Mouse (Mus musculus) common myeloid progenitor, adult 5-6 weeks (primary cell): ENCODE data around the gene Tet3. TPM values are rescaled to one million over a fixed set of nuclear protein-coding genes. Genes with fewer than 3 reads are reported as not detected.

Source experiments
- ATAC-seq: replicated peaks from 2 replicates; pipeline ENCODE4 v1.8.0; 2016; ENCODE audit warnings: low read depth, mild to moderate bottlenecking, moderate TSS enrichment, inconsistent platforms; ENCODE audit not compliant: poor library complexity, severe bottlenecking
- total RNA-seq: library from RNA; stranded (forward); fragments of 200-1000, 187-1606 nt; gene quantifications from 2 replicates; pipeline ENCODE4 v1.2.3, GENCODE M21; 2017

Tet3 gene
- total RNA-seq, 1 experiment from 2014 or later, result 24.2 TPM

DNA sequence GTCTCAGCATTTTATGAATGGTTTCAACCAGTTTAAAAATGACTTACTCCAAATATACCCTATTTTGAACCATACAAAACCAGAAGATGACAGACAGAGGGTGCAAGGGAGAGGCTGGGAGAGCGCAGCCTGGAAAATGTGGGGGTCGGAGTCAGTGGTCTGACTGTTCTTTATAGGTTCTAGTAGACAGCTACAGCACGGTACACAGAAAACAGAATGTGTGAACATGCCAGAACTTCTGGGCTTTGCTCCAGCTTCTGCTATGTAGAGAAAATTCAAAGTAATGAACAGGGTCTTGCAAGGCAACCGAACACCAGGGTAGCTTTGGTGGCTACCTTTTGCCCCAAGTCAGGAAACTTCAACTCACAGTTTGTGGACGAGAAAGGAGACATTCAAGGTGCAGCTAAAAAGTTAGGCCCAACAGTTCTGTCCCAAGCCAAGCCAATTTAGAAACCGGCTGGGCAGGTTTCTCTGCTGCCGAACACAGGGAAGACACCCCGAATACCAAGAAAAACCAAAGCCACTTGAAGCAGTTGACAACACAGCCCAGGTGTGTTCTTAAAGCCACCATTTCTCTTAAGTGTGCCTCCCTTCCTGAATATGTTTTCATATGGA is 66.6 kb downstream of the Tet3 start:
- ATAC-seq, result no peak

DNA sequence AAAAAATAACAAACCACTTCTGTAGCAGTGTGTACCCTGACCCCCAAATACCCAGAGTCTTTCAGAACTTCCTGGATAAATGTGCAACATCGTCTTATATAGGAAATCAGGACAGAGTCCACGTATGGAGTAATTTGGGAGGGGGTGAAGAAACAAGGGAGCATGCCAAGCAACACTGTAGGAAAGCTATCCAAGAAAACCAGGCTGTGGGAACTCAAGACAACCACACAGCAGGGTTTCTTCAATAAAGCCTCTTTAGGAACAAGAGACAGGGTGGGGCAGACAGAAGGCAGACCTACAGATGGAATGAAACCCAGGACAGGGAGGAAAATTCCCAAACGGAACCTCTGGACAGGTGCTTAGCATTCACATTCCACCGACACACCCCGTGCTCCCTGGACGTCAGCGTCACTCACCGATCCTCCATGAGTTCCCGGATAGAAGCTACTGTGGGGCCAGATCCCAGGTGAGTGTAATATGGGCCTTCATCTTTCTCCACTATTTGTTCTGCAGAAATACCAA is 73.3 kb downstream of the Tet3 start:
- no peak for ATAC-seq

- peak; percentile 96 for ATAC-seq
Measured at GRCm38 (mm10) chr6:83381510-83382491, 77.1 kb downstream of the Tet3 start.

GRCm38 (mm10) chr6:83373704-83374300 is 85.1 kb downstream of the Tet3 start:
- ATAC-seq, result no peak

GRCm38 (mm10) chr6:83371350-83371749 is 87.5 kb downstream of the Tet3 start:
- ATAC-seq, result no peak

DNA sequence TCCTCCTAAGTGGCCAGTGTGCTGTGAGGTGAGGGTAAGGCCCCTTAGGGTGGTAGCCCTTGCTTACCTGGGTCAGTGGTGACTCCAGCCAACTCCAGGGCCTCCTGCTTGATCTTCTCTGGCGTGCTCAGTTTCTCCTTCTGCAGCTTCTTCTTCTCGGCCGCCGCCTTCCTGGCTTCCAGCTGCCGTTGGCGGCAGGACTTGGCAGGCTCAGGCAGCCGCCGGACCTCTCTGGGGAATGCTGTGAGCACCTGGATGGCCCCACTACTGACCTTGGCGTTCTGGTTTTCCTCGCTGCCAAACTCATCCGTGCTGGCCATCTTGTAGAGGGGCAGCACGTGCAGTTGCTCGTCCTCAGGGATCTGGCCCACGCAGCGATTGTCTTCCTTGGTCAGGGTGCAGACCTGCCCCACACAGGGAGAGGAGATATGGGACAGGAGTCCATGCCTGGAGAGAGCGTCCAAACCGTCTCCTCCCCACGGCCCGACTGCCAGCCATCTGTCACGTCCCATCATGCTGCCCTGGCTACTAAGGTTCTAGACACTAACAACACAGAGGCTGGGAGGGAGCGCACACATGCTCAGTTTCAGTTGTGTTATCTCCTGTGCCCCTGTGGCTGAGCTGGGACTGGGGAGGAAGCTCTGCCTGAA is 88.4 kb downstream of the Tet3 start:
- ATAC-seq, result no peak

GRCm38 (mm10) chr6:83363075-83363474 is 95.8 kb downstream of the Tet3 start:
- no peak for ATAC-seq

GRCm38 (mm10) chr6:83361523-83362248 is 97.2 kb downstream of the Tet3 start:
- no peak for ATAC-seq

- no peak for ATAC-seq
Measured at GRCm38 (mm10) chr6:83357436-83357835, 101.4 kb downstream of the Tet3 start.

GRCm38 (mm10) chr6:83356569-83357138 is 102.2 kb downstream of the Tet3 start:
- peak; percentile 83 for ATAC-seq

DNA sequence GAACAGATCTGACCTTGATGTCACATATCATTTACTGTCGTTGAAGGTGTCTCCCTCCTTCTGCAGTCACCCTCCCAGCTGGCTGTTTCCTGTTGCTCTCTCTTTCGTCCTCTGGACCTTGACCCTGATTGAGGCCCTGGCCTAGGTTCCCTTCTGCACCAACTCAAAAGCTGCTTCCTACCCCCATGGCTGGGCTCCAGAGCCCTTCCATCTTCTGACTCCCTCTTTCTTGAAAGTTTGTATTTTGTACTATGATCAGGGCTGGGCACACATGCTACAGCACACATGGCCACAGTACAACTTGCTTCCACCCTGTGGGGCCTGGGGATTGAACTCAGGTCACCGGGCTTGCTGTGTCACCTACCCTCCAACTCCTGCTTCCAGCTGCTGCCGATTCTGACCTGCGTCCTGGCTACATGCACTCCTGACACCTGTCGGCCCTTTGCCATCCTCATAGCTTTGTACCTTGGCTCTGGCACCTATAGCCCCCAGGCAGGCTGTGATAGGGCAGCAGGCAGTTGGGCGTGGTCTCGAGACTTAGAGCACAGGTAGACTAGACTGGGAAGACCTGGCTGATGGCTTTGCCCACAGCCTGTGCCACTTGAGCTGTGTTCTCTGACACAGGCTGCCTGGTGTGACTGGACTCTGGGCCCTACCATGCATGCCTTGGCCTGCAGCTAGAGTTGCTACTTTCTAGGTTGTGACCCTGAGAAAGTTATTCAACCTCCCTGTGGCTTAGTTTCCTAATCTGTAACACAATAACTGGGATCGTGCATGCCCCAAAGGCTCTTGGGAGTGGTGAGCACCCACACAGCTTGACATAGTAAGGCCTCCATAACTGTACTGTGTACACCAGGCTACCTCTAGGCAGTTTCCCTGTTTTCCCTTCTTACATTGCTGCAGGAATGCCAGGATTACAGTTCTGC is 103.8 kb downstream of the Tet3 start:
- ATAC-seq, result no peak

DNA sequence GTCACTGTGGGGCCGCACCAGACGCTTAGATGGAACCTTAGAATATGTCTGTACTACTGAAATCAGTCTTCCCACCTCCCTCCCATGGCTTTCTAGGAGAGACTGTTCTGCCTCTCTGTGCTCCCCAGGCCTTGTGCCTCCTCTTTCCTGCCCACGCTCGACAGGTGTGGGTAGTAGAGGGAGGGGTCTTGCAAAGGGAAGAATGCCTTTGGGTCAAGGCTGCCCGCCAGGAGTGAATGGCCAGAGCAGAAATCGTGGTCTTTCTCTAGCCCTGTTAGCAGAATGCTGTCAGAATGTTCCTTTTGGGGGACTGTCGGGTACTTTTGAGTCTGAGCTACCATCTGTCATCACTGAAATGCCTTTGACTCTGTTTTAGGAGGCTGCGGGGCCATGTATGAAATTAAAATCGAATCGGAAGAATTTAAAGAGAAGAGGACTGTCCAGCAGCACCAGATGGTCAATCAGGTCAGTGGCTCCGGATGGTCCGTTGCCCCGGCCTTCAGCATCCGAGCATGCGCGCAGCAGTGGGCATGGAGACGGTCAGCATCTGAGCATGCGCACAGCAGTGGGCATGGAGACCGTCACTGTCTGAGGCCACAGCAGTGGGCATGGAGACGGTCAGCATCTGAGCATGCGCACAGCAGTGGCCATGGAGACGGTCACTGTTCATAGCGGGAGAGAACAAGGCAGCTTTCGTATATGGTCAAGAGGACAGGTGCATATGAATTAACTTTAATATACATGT is 106.0 kb downstream of the Tet3 start:
- ATAC-seq, result no peak

DNA sequence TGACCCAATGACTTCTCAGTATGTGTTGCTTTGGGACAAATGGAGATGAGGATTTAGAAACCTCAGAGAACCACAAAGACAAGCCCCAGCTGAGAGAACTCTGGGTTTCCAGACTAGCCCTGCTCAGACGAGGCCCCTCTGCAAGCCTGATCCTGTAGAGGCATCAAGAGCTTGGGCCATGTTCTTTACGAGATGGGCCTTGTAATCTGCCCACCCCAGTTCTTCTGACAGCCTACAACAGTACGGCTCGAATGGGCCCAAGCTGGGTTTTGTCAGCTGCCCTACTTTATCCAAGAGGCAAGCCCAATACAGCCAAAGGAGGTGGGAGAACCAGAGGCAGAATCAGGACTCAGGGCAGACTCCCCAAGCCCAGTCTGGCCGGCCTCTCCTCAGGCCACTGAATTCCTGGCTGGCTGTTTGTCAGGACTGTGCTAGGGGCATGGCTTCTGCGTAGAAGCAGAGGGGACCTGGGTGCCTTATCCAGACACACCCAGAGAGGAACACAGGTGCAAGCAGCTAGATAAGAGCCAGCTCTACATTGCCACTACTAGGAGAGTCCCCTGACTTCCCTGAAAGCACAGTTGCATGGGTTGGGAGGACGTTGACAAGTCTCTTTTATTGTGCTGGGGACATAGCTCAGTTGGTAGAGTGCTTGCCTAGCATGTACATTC is 107.3 kb downstream of the Tet3 start:
- ATAC-seq, result peak; percentile 53

DNA sequence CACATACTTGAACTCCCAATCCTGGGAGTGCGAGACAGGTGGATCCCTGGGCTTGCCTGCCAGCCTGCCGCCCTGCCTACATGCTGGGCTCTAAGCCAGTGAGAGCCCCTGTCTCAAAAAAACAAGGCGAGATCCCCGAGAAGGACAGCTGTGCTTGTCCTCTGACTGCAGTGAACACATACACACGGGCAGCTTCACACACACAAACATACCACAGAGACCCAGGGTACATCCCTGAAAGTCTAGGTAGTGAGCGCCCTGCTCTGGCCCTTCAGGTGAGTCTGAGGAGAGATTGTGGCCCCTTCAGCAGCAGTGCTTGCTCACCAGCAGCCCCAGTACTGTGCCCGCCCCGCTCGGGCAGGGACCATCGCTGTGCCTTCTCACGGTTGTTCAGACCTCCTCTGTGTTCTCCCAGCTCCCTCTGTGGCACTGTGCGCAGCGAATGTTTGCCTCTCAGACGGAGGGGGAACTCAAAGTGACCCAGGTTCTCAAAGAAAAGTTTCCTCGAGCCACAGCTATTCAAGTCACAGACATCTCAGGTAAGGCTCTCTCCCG is 108.0 kb downstream of the Tet3 start:
- ATAC-seq, result no peak

- ATAC-seq, result no peak
Measured at GRCm38 (mm10) chr6:83350172-83350571, 108.7 kb downstream of the Tet3 start.

DNA sequence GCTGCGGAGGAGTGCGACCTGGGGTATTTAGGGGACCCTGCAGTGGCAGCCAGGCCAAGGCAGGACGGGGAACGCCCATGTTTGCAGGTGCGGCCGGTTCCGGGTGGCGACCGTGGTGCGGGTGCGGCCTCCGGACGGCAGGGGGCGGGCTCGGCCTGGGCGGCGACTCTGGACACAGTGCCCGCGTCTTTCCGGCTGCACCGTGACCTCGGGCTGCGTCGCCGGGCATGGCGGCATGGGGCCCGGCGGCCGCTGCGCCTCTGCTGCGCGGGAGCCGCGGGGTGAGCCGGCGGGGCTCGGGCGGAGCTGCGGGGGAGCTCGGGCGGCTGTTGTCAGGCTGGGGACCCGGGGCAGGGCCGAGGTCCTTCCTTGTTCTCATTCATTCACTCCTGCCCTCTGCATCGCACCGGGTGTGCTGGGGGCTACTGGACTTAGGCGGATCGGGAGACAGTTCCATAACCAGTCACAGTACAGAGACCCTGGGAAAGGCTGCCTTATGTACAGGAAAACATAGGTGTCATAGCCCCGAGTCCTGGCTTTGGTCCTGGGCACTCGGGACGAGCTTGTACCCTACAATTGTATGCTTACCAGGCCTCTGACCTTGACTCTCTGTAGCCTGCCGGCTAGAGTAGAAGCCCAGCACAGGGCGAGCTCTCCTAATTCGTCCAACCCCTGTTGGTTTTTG is 109.5 kb downstream of the Tet3 start:
- peak; percentile 97 for ATAC-seq
